Mouse (Mus musculus) limb, embryonic 14.5 days (tissue): ENCODE results near the gene Rxrg. TPM values are rescaled to one million over a fixed set of nuclear protein-coding genes. Genes with fewer than 3 reads are reported as not detected.
A peak's percentile ranks its signal among the peaks of the same experiment; 100 is the strongest.

Source experiments
- ATAC-seq: fragments of 200-750 bp; cut with Nextera tagmentation; 2 replicates; pipeline ENCODE4 v1.8.0; 2017; ENCODE audit warnings: low read depth, moderate number of reproducible peaks, moderate TSS enrichment; ENCODE audit not compliant: low FRiP score
- DNase-seq: peaks from one replicate; pipeline ENCODE4 v3.0.0-alpha.2; 2015; ENCODE audit warnings: low spot score
- H3K27ac ChIP-seq: fragments of 300-500 bp; sonication (generic); replicated peaks from 2 replicates; pipeline ENCODE4 v1.5.1; 2014; ENCODE audit warnings: low read depth, mild to moderate bottlenecking, low read length, moderate library complexity, mixed read lengths
- H3K27me3 ChIP-seq: fragments of 300-500 bp; sonication (generic); 2 replicates; pipeline ENCODE4 v1.6.1; 2014; ENCODE audit warnings: low read length, mixed read lengths; ENCODE audit not compliant: control insufficient read depth, insufficient read depth
- H3K36me3 ChIP-seq: fragments of 300-500 bp; sonication (generic); 2 replicates; pipeline ENCODE4 v1.6.1; 2014; ENCODE audit warnings: mild to moderate bottlenecking, low read length, moderate library complexity, mixed read lengths; ENCODE audit not compliant: control insufficient read depth, insufficient read depth
- H3K4me1 ChIP-seq: fragments of 300-500 bp; sonication (generic); 2 replicates; pipeline ENCODE4 v1.6.1; 2014; ENCODE audit warnings: antibody characterized with exemption, low read length, mixed read lengths; ENCODE audit not compliant: control insufficient read depth, insufficient read depth
- H3K4me2 ChIP-seq: fragments of 300-500 bp; sonication (generic); replicated peaks from 2 replicates; pipeline ENCODE4 v1.6.1; 2014; ENCODE audit warnings: low read depth, mild to moderate bottlenecking, low read length, moderate library complexity; ENCODE audit not compliant: severe bottlenecking
- H3K4me3 ChIP-seq: fragments of 300-500 bp; sonication (generic); replicated peaks from 2 replicates; pipeline ENCODE4 v1.5.1; 2014; ENCODE audit warnings: low read length
- H3K9ac ChIP-seq: fragments of 300-500 bp; sonication (generic); 2 replicates; pipeline ENCODE4 v1.6.1; 2014; ENCODE audit warnings: mild to moderate bottlenecking, low read depth, low read length, moderate library complexity; ENCODE audit not compliant: severe bottlenecking
- H3K9me3 ChIP-seq: fragments of 300-500 bp; sonication (generic); 2 replicates; pipeline ENCODE4 v1.6.1; 2016; ENCODE audit warnings: low read length; ENCODE audit not compliant: control insufficient read depth
- POLR2A ChIP-seq: fragments of 200-500 bp; IDR thresholded peaks from 2 replicates; pipeline ENCODE4 v1.8.0; 2012; ENCODE audit warnings: inconsistent platforms, mild to moderate bottlenecking, moderate library complexity, borderline replicate concordance; ENCODE audit not compliant: insufficient read depth, insufficient read length; ENCODE audit errors: extremely low read depth
- WGBS: fragments of 180-500 bp; shearing (Covaris S2); extraction: QIAGEN DNeasy Blood & Tissue Kit; methylation state at CpG from one replicate; pipeline ENCODE4 v1.1.7; 2014; 5-methylcytosine and 5-hydroxymethylcytosine counted together
- polyA plus RNA-seq, 2 experiments: library from polyadenylated mRNA; depleted of rRNA in 1 of 2; stranded (reverse) in 1 of 2; unstranded in 1 of 2; fragments of >200 nt; fragmentation: Nextera tagmentation in 1 of 2; extraction: Ambion mirVana in 1 of 2; gene quantifications; 2 replicates each; pipeline versions ENCODE4 v1.2.1 to v1.2.3; 2012 to 2014

The Rxrg gene
- polyA plus RNA-seq, 2 experiments: 16.9 to 24.4 TPM

GRCm38 (mm10) chr1:167688347-167689231, 90.4 kb downstream of the Rxrg start:
- H3K9me3 ChIP-seq: peaks cover 7% of the 10 kb centered on the region; the same call in 1 of the 2 replicates
- H3K9ac ChIP-seq: peak overlapping the region; percentile 54
- H3K27me3 ChIP-seq: peaks cover 79% of the 10 kb centered on the region
- ATAC-seq (peak; percentile 53; the same call in 1 of the 2 replicates), DNase-seq (no peak)
- H3K36me3 ChIP-seq: no peaks in the 10 kb centered on the region
- H3K4me3 ChIP-seq: peak overlapping the region; percentile 51
- 0% methylated on average over 62 of the region's 98 CpGs for WGBS
- H3K27ac ChIP-seq: no peak overlapping the region
- TF ChIP-seq POLR2A: no peak
- peaks cover 10% of the 10 kb centered on the region for H3K4me1 ChIP-seq
- H3K4me2 ChIP-seq: peak overlapping the region; percentile 83

GRCm38 (mm10) chr1:167689232-167689261, 90.9 kb downstream of the Rxrg start, which contains the start of gene Lmx1a:
Lmx1a (plus strand) TSS chr1:167689237.
- 0% methylated on average over 3 of the region's 3 CpGs for WGBS
- peaks cover 84% of the 10 kb centered on the region for H3K27me3 ChIP-seq
- TF ChIP-seq POLR2A: no peak
- no peaks in the 10 kb centered on the region for H3K36me3 ChIP-seq
- peak within 1 kb of the TSS; percentile 54 for H3K9ac ChIP-seq
- H3K4me2 ChIP-seq: peak within 1 kb of the TSS; percentile 83
- ATAC-seq (no peak), DNase-seq (no peak)
- H3K9me3 ChIP-seq: peaks cover 7% of the 10 kb centered on the region; the same call in 1 of the 2 replicates
- H3K4me3 ChIP-seq: peak within 1 kb of the TSS; percentile 51
- no peak within 1 kb of the TSS for H3K27ac ChIP-seq
- peaks cover 10% of the 10 kb centered on the region for H3K4me1 ChIP-seq

Other genes with a start within 250 kb of the Rxrg start
- 28.3 and 32.7 TPM in 2 replicates for gene Aldh9a1, start 248.4 kb upstream of the Rxrg start, polyA plus RNA-seq (2012; rRNA removed)
- 46.7 and 57.4 TPM in 2 replicates for gene Aldh9a1, start 248.4 kb upstream of the Rxrg start, polyA plus RNA-seq (2014; fragmentation: Nextera tagmentation; extraction: Ambion mirVana)
- gene Mgst3, start 204.5 kb upstream of the Rxrg start, polyA plus RNA-seq (2012; rRNA removed): 45.7 and 52.0 TPM in 2 replicates
- gene Mgst3, start 204.5 kb upstream of the Rxrg start, polyA plus RNA-seq (2014; fragmentation: Nextera tagmentation; extraction: Ambion mirVana): 58.3 and 59.6 TPM in 2 replicates
- 0.05 TPM in 1 of 2 replicates, not detected in the other for gene Lrrc52, start 131.6 kb upstream of the Rxrg start, polyA plus RNA-seq (2012; rRNA removed)
- gene Lrrc52, start 131.6 kb upstream of the Rxrg start, polyA plus RNA-seq (2014; fragmentation: Nextera tagmentation; extraction: Ambion mirVana): 0.29 TPM in 1 of 2 replicates, not detected in the other
- 0.57 and 0.64 TPM in 2 replicates for gene Lmx1a, start 90.9 kb downstream of the Rxrg start, polyA plus RNA-seq (2012; rRNA removed)
- 0.37 and 0.51 TPM in 2 replicates for gene Lmx1a, start 90.9 kb downstream of the Rxrg start, polyA plus RNA-seq (2014; fragmentation: Nextera tagmentation; extraction: Ambion mirVana)